Mouse (Mus musculus) liver, embryonic 14.5 days (tissue): ENCODE data around the gene Olfr1342. TPM values are rescaled to one million over a fixed set of nuclear protein-coding genes. Genes with fewer than 3 reads are reported as not detected.

ENCODE experiments used
- ATAC-seq: fragments of 200-750 bp; cut with Nextera tagmentation; 2 replicates; pipeline ENCODE4 v1.8.0; 2017; ENCODE audit warnings: moderate number of reproducible peaks, mild to moderate bottlenecking, moderate library complexity; ENCODE audit not compliant: insufficient read depth
- DNase-seq, 3 experiments: peaks; one replicate each; pipeline ENCODE4 v3.0.0-alpha.2; 2012 to 2013; ENCODE audit warnings: low read depth in 3 of 3, low spot score in 3 of 3
- H3K27ac ChIP-seq: fragments of 300-500 bp; sonication (generic); 2 replicates; pipeline ENCODE4 v1.5.1; 2014; ENCODE audit warnings: moderate library complexity, mild to moderate bottlenecking, control low read depth, inconsistent platforms
- H3K27me3 ChIP-seq: fragments of 300-500 bp; sonication (generic); 2 replicates; pipeline ENCODE4 v1.6.1; 2014; ENCODE audit warnings: mild to moderate bottlenecking, low read length, moderate library complexity; ENCODE audit not compliant: control insufficient read depth, insufficient read depth
- H3K36me3 ChIP-seq: fragments of 300-500 bp; sonication (generic); replicated peaks from 2 replicates; pipeline ENCODE4 v1.6.1; 2014; ENCODE audit warnings: low read depth; ENCODE audit not compliant: control insufficient read depth, insufficient read depth
- H3K4me1 ChIP-seq, 2 experiments: fragments of 200-500 bp in 1 of 2; fragments of 300-500 bp in 1 of 2; sonication (generic) in 1 of 2; replicated peaks; 2 replicates each; pipeline ENCODE4 v1.6.1; 2012 to 2014; ENCODE audit warnings: antibody characterized with exemption in 1 of 2, inconsistent platforms in 1 of 2, low read length in 1 of 2; ENCODE audit not compliant: control insufficient read depth in 2 of 2, insufficient read depth in 2 of 2
- H3K4me2 ChIP-seq: fragments of 300-500 bp; sonication (generic); 2 replicates; pipeline ENCODE4 v1.6.1; 2014; ENCODE audit warnings: low read depth, mild to moderate bottlenecking, control low read depth, moderate library complexity
- H3K4me3 ChIP-seq, 2 experiments: fragments of 200-500 bp in 1 of 2; fragments of 300-500 bp in 1 of 2; sonication (generic) in 1 of 2; 2 replicates each; pipeline ENCODE4 v1.5.1; 2012 to 2014; ENCODE audit warnings: low read depth in 2 of 2, low read length in 2 of 2, mild to moderate bottlenecking in 2 of 2, control low read depth in 1 of 2, inconsistent platforms in 1 of 2, moderate library complexity in 1 of 2; ENCODE audit not compliant: insufficient read depth in 1 of 2
- H3K9ac ChIP-seq: fragments of 300-500 bp; sonication (generic); replicated peaks from 2 replicates; pipeline ENCODE4 v1.6.1; 2014; ENCODE audit warnings: mild to moderate bottlenecking, control low read depth, moderate library complexity
- H3K9me3 ChIP-seq: fragments of 300-500 bp; sonication (generic); 2 replicates; pipeline ENCODE4 v1.6.1; 2016; ENCODE audit warnings: low read length, mixed read lengths; ENCODE audit not compliant: control insufficient read depth
- CTCF ChIP-seq: IDR thresholded peaks from 2 replicates; pipeline ENCODE4 v1.5.1; 2016; ENCODE audit warnings: antibody characterized with exemption, low read depth, control low read depth
- EP300 ChIP-seq: IDR thresholded peaks from 2 replicates; pipeline ENCODE4 v1.6.1; 2016; ENCODE audit warnings: antibody characterized with exemption, low read depth
- WGBS: fragments of 180-500 bp; shearing (Covaris S2); extraction: QIAGEN DNeasy Blood & Tissue Kit; methylation state at CpG from one replicate; pipeline ENCODE4 v1.1.7; 2014; ENCODE audit not compliant: insufficient replicate concordance; 5-methylcytosine and 5-hydroxymethylcytosine counted together
- polyA plus RNA-seq, 2 experiments: library from polyadenylated mRNA; depleted of rRNA in 1 of 2; stranded (reverse) in 1 of 2; unstranded in 1 of 2; fragments of >200 nt; fragmentation: Nextera tagmentation in 1 of 2; extraction: Ambion mirVana in 1 of 2; gene quantifications; 2 replicates each; pipeline versions ENCODE4 v1.2.1 to v1.2.3; 2012 to 2014

Olfr1342 gene
- polyA plus RNA-seq, 2 experiments, result not detected

GRCm38 (mm10) chr4:118693812-118694211, 1.3 kb upstream of the Olfr1342 start:
- Histone ChIP-seq H3K4me3 (no peak overlapping the region), H3K27me3 (no peaks in the 10 kb centered on the region), H3K36me3 (no peaks in the 10 kb centered on the region), H3K9ac (no peak overlapping the region), H3K4me2 (no peak overlapping the region), H3K9me3 (no peaks in the 10 kb centered on the region), H3K4me1 (no peaks in the 10 kb centered on the region), H3K27ac (no peak overlapping the region)
- TF ChIP-seq CTCF, result no peak
- TF ChIP-seq EP300, result no peak
- ATAC-seq, result no peak
- no peak for DNase-seq
- WGBS, result 35% methylated on average over 2 of the region's 2 CpGs

DNA sequence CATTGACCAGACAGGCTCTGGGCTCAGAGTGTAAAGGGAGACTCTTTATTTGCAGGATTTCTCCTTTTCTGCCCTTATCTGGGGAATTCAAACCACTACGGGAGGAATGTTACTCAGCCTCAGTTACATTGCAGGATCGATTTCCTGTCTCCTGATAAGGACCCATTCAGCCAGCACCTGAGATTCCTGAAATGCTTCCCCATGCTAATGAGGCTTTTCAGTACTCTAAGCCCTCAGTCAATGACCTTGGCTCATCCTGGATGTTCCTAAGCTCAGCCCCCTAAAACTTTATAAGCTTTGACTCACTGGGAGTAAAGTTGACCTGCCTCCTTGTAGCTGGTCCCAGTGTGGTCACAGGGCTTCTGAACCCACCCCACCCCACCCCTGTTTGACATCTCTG, 5.5 kb downstream of the Olfr1342 start:
- Histone ChIP-seq H3K4me1 (no peaks in the 10 kb centered on the region), H3K9me3 (no peaks in the 10 kb centered on the region), H3K27me3 (no peaks in the 10 kb centered on the region), H3K27ac (no peak overlapping the region), H3K4me2 (no peak overlapping the region), H3K36me3 (no peaks in the 10 kb centered on the region), H3K4me3 (no peak overlapping the region), H3K9ac (no peak overlapping the region)
- TF ChIP-seq CTCF, result no peak
- TF ChIP-seq EP300, result no peak
- 12% methylated on average over 2 of the region's 2 CpGs for WGBS
- no peak for ATAC-seq
- no peak for DNase-seq

- no peak within 1 kb of the TSS for H3K9ac ChIP-seq
- DNase-seq, result no peak
- no peaks in the 10 kb centered on the region for H3K27me3 ChIP-seq
- TF ChIP-seq CTCF, result no peak
- no peak for TF ChIP-seq EP300
- no peak within 1 kb of the TSS for H3K27ac ChIP-seq
- no peaks in the 10 kb centered on the region for H3K4me1 ChIP-seq
- no peak for ATAC-seq
- H3K4me3 ChIP-seq, result no peak within 1 kb of the TSS
- no peak within 1 kb of the TSS for H3K4me2 ChIP-seq
- no peaks in the 10 kb centered on the region for H3K36me3 ChIP-seq
- no peaks in the 10 kb centered on the region for H3K9me3 ChIP-seq
These were observed 33.9 kb downstream of the Olfr1342 start, which contains the start of gene Olfr62 for GRCm38 (mm10) chr4:118658652-118659051. Gene Olfr62 (plus strand): TSS chr4:118658952.

DNA sequence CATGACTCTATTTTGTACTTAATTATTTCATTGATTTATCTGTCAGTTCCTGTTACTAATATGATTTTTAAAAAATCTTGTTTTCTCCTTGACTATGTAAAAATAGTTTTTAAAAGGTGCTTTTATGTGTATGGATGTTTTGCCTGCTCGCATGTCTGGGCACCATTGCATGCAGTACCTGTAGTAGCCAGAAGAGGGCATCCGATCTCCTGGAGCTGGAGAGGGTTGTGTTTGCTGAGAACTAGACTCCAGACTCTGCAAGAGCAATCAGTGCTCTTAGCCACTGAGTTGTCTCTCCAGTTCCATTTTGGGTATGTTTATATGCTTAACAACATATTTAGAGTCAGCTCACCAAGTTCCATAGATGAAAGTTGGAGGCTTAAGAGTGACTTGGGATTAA, 47.3 kb downstream of the Olfr1342 start:
- Histone ChIP-seq H3K9me3 (no peaks in the 10 kb centered on the region), H3K4me3 (no peak overlapping the region), H3K36me3 (no peaks in the 10 kb centered on the region), H3K27me3 (no peaks in the 10 kb centered on the region), H3K27ac (no peak overlapping the region), H3K4me1 (no peaks in the 10 kb centered on the region), H3K4me2 (no peak overlapping the region), H3K9ac (no peak overlapping the region)
- WGBS, result 6% methylated on average over 2 of the region's 2 CpGs
- ATAC-seq (no peak), DNase-seq (peak in 2 of 3 experiments; percentile 23 to 26)
- peak; percentile 88 for TF ChIP-seq CTCF
- TF ChIP-seq EP300, result no peak

- Histone ChIP-seq H3K9me3 (no peaks in the 10 kb centered on the region), H3K9ac (no peak overlapping the region), H3K36me3 (no peaks in the 10 kb centered on the region), H3K27ac (no peak overlapping the region), H3K4me1 (no peaks in the 10 kb centered on the region), H3K4me2 (no peak overlapping the region), H3K27me3 (no peaks in the 10 kb centered on the region), H3K4me3 (no peak overlapping the region)
- TF ChIP-seq CTCF (no peak), EP300 (no peak)
- ATAC-seq (no peak), DNase-seq (no peak)
- WGBS, result 35% methylated on average over 20 of the region's 20 CpGs
These were observed 50.0 kb downstream of the Olfr1342 start for GRCm38 (mm10) chr4:118642346-118643190.

Other genes with a start within 250 kb of the Olfr1342 start
- gene Mpl, start 235.2 kb downstream of the Olfr1342 start, polyA plus RNA-seq (2012; rRNA removed), result 5.6 and 5.7 TPM in 2 replicates
- gene Mpl, start 235.2 kb downstream of the Olfr1342 start, polyA plus RNA-seq (2014; fragmentation: Nextera tagmentation; extraction: Ambion mirVana), result 6.3 and 9.0 TPM in 2 replicates
- 5.0 and 5.3 TPM in 2 replicates for gene Tie1, start 202.7 kb downstream of the Olfr1342 start, polyA plus RNA-seq (2012; rRNA removed)
- 3.5 and 3.9 TPM in 2 replicates for gene Tie1, start 202.7 kb downstream of the Olfr1342 start, polyA plus RNA-seq (2014; fragmentation: Nextera tagmentation; extraction: Ambion mirVana)
- 4.8 and 6.3 TPM in 2 replicates for gene 2610528J11Rik, start 165.8 kb downstream of the Olfr1342 start, polyA plus RNA-seq (2012; rRNA removed)
- 6.4 and 6.9 TPM in 2 replicates for gene 2610528J11Rik, start 165.8 kb downstream of the Olfr1342 start, polyA plus RNA-seq (2014; fragmentation: Nextera tagmentation; extraction: Ambion mirVana)
- gene Tmem125, start 148.7 kb downstream of the Olfr1342 start, polyA plus RNA-seq (2012; rRNA removed), result 1.2 and 1.3 TPM in 2 replicates
- gene Tmem125, start 148.7 kb downstream of the Olfr1342 start, polyA plus RNA-seq (2014; fragmentation: Nextera tagmentation; extraction: Ambion mirVana), result 1.0 and 1.5 TPM in 2 replicates
- gene Cfap57, start 72.0 kb downstream of the Olfr1342 start, polyA plus RNA-seq (2012; rRNA removed), result 0.12 and 0.54 TPM in 2 replicates
- 0.94 and 1.3 TPM in 2 replicates for gene Cfap57, start 72.0 kb downstream of the Olfr1342 start, polyA plus RNA-seq (2014; fragmentation: Nextera tagmentation; extraction: Ambion mirVana)
- gene Ebna1bp2, start 72.0 kb downstream of the Olfr1342 start, polyA plus RNA-seq (2012; rRNA removed), result 27.7 and 60.2 TPM in 2 replicates
- gene Ebna1bp2, start 72.0 kb downstream of the Olfr1342 start, polyA plus RNA-seq (2014; fragmentation: Nextera tagmentation; extraction: Ambion mirVana), result 92.2 and 95.0 TPM in 2 replicates
- gene Olfr62, start 33.8 kb downstream of the Olfr1342 start, polyA plus RNA-seq (2012; rRNA removed), result not detected in 2 replicates
- not detected in 2 replicates for gene Olfr62, start 33.8 kb downstream of the Olfr1342 start, polyA plus RNA-seq (2014; fragmentation: Nextera tagmentation; extraction: Ambion mirVana)
- gene Olfr1341, start 10.8 kb upstream of the Olfr1342 start, polyA plus RNA-seq (2012; rRNA removed), result not detected in 2 replicates
- gene Olfr1341, start 10.8 kb upstream of the Olfr1342 start, polyA plus RNA-seq (2014; fragmentation: Nextera tagmentation; extraction: Ambion mirVana), result not detected in 2 replicates
- not detected in 2 replicates for gene Olfr1340, start 27.4 kb upstream of the Olfr1342 start, polyA plus RNA-seq (2012; rRNA removed)
- gene Olfr1340, start 27.4 kb upstream of the Olfr1342 start, polyA plus RNA-seq (2014; fragmentation: Nextera tagmentation; extraction: Ambion mirVana), result not detected in 2 replicates
- not detected in 2 replicates for gene Olfr1339, start 39.4 kb upstream of the Olfr1342 start, polyA plus RNA-seq (2012; rRNA removed)
- not detected in 2 replicates for gene Olfr1339, start 39.4 kb upstream of the Olfr1342 start, polyA plus RNA-seq (2014; fragmentation: Nextera tagmentation; extraction: Ambion mirVana)
- not detected in 2 replicates for gene Olfr1338, start 66.0 kb upstream of the Olfr1342 start, polyA plus RNA-seq (2012; rRNA removed)
- gene Olfr1338, start 66.0 kb upstream of the Olfr1342 start, polyA plus RNA-seq (2014; fragmentation: Nextera tagmentation; extraction: Ambion mirVana), result not detected in 2 replicates
- not detected in 2 replicates for gene Olfr1337, start 89.8 kb upstream of the Olfr1342 start, polyA plus RNA-seq (2012; rRNA removed)
- not detected in 2 replicates for gene Olfr1337, start 89.8 kb upstream of the Olfr1342 start, polyA plus RNA-seq (2014; fragmentation: Nextera tagmentation; extraction: Ambion mirVana)
- gene Olfr1335, start 117.2 kb upstream of the Olfr1342 start, polyA plus RNA-seq (2012; rRNA removed), result not detected in 2 replicates
- gene Olfr1335, start 117.2 kb upstream of the Olfr1342 start, polyA plus RNA-seq (2014; fragmentation: Nextera tagmentation; extraction: Ambion mirVana), result not detected in 2 replicates
- not detected in 2 replicates for gene Olfr1333, start 143.5 kb upstream of the Olfr1342 start, polyA plus RNA-seq (2012; rRNA removed)
- not detected in 2 replicates for gene Olfr1333, start 143.5 kb upstream of the Olfr1342 start, polyA plus RNA-seq (2014; fragmentation: Nextera tagmentation; extraction: Ambion mirVana)
- gene Olfr1331, start 171.9 kb upstream of the Olfr1342 start, polyA plus RNA-seq (2012; rRNA removed), result not detected in 2 replicates
- not detected in 2 replicates for gene Olfr1331, start 171.9 kb upstream of the Olfr1342 start, polyA plus RNA-seq (2014; fragmentation: Nextera tagmentation; extraction: Ambion mirVana)
- not detected in 2 replicates for gene Olfr1330, start 195.8 kb upstream of the Olfr1342 start, polyA plus RNA-seq (2012; rRNA removed)
- not detected in 2 replicates for gene Olfr1330, start 195.8 kb upstream of the Olfr1342 start, polyA plus RNA-seq (2014; fragmentation: Nextera tagmentation; extraction: Ambion mirVana)
- gene Olfr1329, start 224.7 kb upstream of the Olfr1342 start, polyA plus RNA-seq (2012; rRNA removed), result not detected in 2 replicates
- not detected in 2 replicates for gene Olfr1329, start 224.7 kb upstream of the Olfr1342 start, polyA plus RNA-seq (2014; fragmentation: Nextera tagmentation; extraction: Ambion mirVana)
- not detected in 2 replicates for gene Olfr1328, start 245.9 kb upstream of the Olfr1342 start, polyA plus RNA-seq (2012; rRNA removed)
- not detected in 2 replicates for gene Olfr1328, start 245.9 kb upstream of the Olfr1342 start, polyA plus RNA-seq (2014; fragmentation: Nextera tagmentation; extraction: Ambion mirVana)